Mouse (Mus musculus): ENCODE measurements around the gene Scamp3. TPM values are rescaled to one million over a fixed set of nuclear protein-coding genes. Genes with fewer than 3 reads are reported as not detected.

The Scamp3 gene
- polyA plus RNA-seq, 1 experiment from 2014 or later: 128 TPM

DNA sequence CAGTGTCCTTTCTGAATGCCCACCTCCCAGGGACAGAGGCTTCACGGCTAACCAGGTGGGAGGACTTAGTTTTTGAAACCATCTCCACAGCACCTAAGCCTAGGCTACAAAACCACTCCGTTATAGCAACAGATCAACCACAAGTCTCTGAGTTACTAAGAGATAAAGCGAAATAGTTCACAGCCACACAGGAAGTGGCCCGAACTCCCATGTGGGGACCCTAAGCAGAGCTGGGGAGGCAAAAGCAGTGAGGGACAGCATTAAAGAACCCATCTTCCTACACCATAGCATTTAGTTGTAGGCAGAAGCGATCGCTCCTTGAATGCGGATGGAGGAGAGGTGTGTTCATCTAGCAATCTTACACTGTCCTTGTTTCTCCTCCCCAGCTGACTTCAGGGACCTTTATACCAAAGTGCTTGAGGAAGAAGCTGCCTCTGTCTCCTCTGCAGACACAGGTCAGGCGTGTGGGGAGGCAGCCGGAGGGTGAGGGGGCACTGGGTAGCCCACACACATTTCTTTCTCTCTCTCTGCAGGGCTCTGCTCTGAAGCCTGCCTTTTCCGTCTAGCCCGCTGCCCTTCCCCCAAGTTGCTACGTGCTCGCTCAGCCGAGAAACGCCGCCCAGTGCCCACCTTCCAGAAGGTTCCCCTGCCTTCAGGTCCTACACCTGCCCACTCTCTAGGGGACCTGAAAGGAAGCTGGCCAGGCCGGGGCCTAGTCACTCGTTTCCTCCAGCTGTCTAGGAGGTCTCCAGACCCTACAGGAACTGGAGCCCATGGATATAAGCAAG lies 10.6 kb downstream of the Scamp3 start:
- H3K9ac ChIP-seq (replicated peaks; ENCODE audit: low read depth, low read length): no peak overlapping the region
- H3K27ac ChIP-seq (ENCODE audit: low read length): no peak overlapping the region
- no peaks in the 10 kb centered on the region for H3K36me3 ChIP-seq (ENCODE audit: control insufficient read depth, insufficient read depth)
- H3K4me3 ChIP-seq (replicated peaks; ENCODE audit: low read length): no peak overlapping the region
- H3K4me1 ChIP-seq (replicated peaks; ENCODE audit: control insufficient read depth, insufficient read depth, low read length): peaks cover 17% of the 10 kb centered on the region
- ATAC-seq: no peak
- H3K9me3 ChIP-seq (ENCODE audit: control insufficient read depth, low read length): no peaks in the 10 kb centered on the region
- H3K27me3 ChIP-seq (replicated peaks; ENCODE audit: control insufficient read depth, insufficient read depth, low read length): no peaks in the 10 kb centered on the region
- H3K4me2 ChIP-seq (ENCODE audit: low read length): no peak overlapping the region
- WGBS: 52% methylated on average over 18 of the region's 18 CpGs

GRCm38 (mm10) chr3:89188478-89188875 lies 11.2 kb downstream of the Scamp3 start:
- 54% methylated on average over 12 of the region's 12 CpGs for WGBS
- no peak overlapping the region for H3K27ac ChIP-seq (ENCODE audit: low read length)
- no peaks in the 10 kb centered on the region for H3K27me3 ChIP-seq (replicated peaks; ENCODE audit: control insufficient read depth, insufficient read depth, low read length)
- ATAC-seq: no peak
- H3K4me1 ChIP-seq (replicated peaks; ENCODE audit: control insufficient read depth, insufficient read depth, low read length): peaks cover 16% of the 10 kb centered on the region
- H3K4me2 ChIP-seq (ENCODE audit: low read length): no peak overlapping the region
- H3K9ac ChIP-seq (replicated peaks; ENCODE audit: low read depth, low read length): no peak overlapping the region
- H3K4me3 ChIP-seq (replicated peaks; ENCODE audit: low read length): no peak overlapping the region
- no peaks in the 10 kb centered on the region for H3K9me3 ChIP-seq (ENCODE audit: control insufficient read depth, low read length)
- H3K36me3 ChIP-seq (ENCODE audit: control insufficient read depth, insufficient read depth): no peaks in the 10 kb centered on the region

DNA sequence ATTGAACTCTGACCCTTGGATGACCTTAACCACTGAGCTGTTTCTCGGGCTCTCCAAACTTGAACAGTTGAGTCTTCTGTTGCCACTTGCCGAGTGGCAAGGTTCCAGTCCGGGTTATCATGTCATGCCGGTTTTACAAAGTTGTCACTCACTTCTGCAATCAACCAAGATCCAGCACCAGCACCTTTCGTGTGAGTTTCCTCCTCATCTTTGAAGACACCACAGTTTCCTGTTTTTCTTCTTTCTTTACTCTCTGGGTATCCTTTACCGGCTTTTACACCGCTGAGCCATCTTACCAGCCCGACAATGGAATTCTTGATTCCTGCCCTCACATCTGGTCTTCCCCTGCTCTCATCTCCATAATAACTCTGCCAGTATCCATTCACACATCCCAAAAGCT lies 13.2 kb downstream of the Scamp3 start:
- H3K27ac ChIP-seq (ENCODE audit: low read length): no peak overlapping the region
- no peaks in the 10 kb centered on the region for H3K27me3 ChIP-seq (replicated peaks; ENCODE audit: control insufficient read depth, insufficient read depth, low read length)
- ATAC-seq: no peak
- no peaks in the 10 kb centered on the region for H3K36me3 ChIP-seq (ENCODE audit: control insufficient read depth, insufficient read depth)
- H3K4me1 ChIP-seq (replicated peaks; ENCODE audit: control insufficient read depth, insufficient read depth, low read length): peaks cover 2% of the 10 kb centered on the region
- H3K4me3 ChIP-seq (replicated peaks; ENCODE audit: low read length): no peak overlapping the region
- H3K4me2 ChIP-seq (ENCODE audit: low read length): no peak overlapping the region
- no peaks in the 10 kb centered on the region for H3K9me3 ChIP-seq (ENCODE audit: control insufficient read depth, low read length)
- H3K9ac ChIP-seq (replicated peaks; ENCODE audit: low read depth, low read length): no peak overlapping the region
- WGBS: 93% methylated on average over 8 of the region's 8 CpGs

- Histone ChIP-seq H3K9ac (replicated peaks; ENCODE audit: low read depth, low read length) (no peak overlapping the region), H3K36me3 (ENCODE audit: control insufficient read depth, insufficient read depth) (no peaks in the 10 kb centered on the region), H3K4me3 (replicated peaks; ENCODE audit: low read length) (no peak overlapping the region), H3K4me2 (ENCODE audit: low read length) (no peak overlapping the region), H3K27ac (ENCODE audit: low read length) (no peak overlapping the region), H3K27me3 (replicated peaks; ENCODE audit: control insufficient read depth, insufficient read depth, low read length) (no peaks in the 10 kb centered on the region), H3K4me1 (replicated peaks; ENCODE audit: control insufficient read depth, insufficient read depth, low read length) (peaks cover 15% of the 10 kb centered on the region), H3K9me3 (ENCODE audit: control insufficient read depth, low read length) (no peaks in the 10 kb centered on the region)
- WGBS: 81% methylated on average over 1 of the region's 1 CpGs
- ATAC-seq: no peak
These were observed 16.1 kb downstream of the Scamp3 start for GRCm38 (mm10) chr3:89193351-89193750.

DNA sequence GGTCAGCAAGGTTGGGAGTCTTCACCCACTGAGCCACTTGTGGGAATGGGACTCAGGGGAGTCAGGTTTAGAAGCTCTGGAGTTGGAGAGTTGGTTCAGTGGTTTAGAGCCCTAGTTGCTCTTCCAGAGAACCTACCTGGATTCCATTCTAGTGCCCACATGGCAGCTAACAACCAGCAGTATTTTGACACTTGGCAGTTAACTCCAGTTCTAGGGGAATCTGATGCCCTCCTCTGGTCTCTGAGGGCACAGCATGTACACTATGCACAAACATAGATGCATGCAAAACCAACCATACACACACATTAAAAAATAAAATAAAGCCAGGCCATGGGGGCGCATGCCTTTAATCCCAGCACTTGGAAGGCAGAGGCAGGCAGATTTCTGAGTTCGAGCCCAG lies 16.6 kb downstream of the Scamp3 start:
- no peaks in the 10 kb centered on the region for H3K9me3 ChIP-seq (ENCODE audit: control insufficient read depth, low read length)
- no peak overlapping the region for H3K27ac ChIP-seq (ENCODE audit: low read length)
- no peaks in the 10 kb centered on the region for H3K27me3 ChIP-seq (replicated peaks; ENCODE audit: control insufficient read depth, insufficient read depth, low read length)
- H3K9ac ChIP-seq (replicated peaks; ENCODE audit: low read depth, low read length): no peak overlapping the region
- no peak overlapping the region for H3K4me2 ChIP-seq (ENCODE audit: low read length)
- H3K36me3 ChIP-seq (ENCODE audit: control insufficient read depth, insufficient read depth): no peaks in the 10 kb centered on the region
- 98% methylated on average over 2 of the region's 2 CpGs for WGBS
- no peak overlapping the region for H3K4me3 ChIP-seq (replicated peaks; ENCODE audit: low read length)
- peaks cover 15% of the 10 kb centered on the region for H3K4me1 ChIP-seq (replicated peaks; ENCODE audit: control insufficient read depth, insufficient read depth, low read length)
- ATAC-seq: no peak

DNA sequence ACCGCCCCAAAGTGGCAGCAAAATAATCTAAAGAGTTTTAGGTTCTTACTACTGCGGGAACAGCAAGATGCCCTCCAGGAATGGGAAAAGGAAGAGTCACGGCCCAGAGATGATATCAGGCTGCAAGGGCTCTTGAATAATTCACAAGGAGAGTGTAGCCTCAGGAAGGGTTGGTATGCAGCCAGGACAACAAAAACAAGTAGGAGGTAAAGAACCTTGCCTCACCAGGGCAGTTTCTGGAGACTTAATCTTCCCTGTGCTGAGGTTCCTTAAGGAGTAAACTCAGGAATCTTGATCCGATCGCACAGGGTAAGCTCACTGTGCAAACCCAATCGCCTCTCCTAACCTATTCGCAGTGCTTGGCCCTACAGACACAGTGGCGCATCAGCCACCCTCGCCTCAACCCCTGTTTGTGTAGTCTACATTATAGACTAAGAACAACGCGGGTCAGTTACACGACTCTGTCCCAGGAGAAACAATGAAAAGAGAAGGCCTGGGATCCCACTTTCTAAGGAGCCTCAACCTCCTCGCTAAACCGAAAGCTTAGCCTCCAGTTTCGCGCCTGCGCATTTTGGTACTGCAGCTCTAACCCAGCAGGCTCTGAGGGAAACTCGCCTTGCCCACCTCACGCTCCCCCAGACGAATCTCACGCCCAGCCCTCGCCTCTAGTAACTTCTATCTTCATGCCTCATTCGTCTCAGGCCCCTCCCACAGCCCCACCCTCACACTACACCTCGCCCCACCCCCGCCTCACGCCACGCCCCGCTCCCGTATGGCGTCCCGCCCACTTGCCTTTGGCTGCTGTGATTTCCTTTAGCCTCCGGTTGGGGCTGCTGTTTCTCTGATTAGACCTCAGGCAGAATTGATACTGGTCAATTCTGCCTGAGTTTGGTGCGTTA lies 19.0 kb downstream of the Scamp3 start:
- Histone ChIP-seq H3K36me3 (ENCODE audit: control insufficient read depth, insufficient read depth) (no peaks in the 10 kb centered on the region), H3K27me3 (replicated peaks; ENCODE audit: control insufficient read depth, insufficient read depth, low read length) (no peaks in the 10 kb centered on the region), H3K4me2 (ENCODE audit: low read length) (peak overlapping the region; percentile 81), H3K9me3 (ENCODE audit: control insufficient read depth, low read length) (no peaks in the 10 kb centered on the region), H3K4me1 (replicated peaks; ENCODE audit: control insufficient read depth, insufficient read depth, low read length) (peaks cover 15% of the 10 kb centered on the region), H3K4me3 (replicated peaks; ENCODE audit: low read length) (peak overlapping the region; percentile 44), H3K9ac (replicated peaks; ENCODE audit: low read depth, low read length) (peak overlapping the region; percentile 68), H3K27ac (ENCODE audit: low read length) (peak overlapping the region; percentile 75)
- 6% methylated on average over 33 of the region's 33 CpGs for WGBS
- peak; percentile 96 for ATAC-seq

DNA sequence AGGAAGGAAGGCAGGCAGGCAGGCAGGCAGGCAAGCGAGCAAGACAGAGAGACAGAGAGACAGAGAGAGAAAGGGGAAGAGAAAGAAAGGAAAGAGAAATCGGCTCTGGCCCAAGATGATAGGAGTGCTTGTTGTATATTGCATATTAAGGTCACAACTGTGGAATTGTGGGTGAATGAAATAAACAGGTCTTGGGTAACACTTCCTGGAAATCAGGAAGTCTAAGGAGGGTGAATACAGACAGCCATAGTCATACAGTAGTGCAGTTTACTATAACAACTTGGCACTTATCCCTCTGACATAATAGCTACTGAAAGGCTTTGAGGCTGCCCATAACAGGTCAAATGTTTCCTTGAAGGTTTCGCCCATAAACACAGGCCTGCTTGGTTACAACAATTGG lies 22.6 kb downstream of the Scamp3 start:
- H3K27me3 ChIP-seq (replicated peaks; ENCODE audit: control insufficient read depth, insufficient read depth, low read length): no peaks in the 10 kb centered on the region
- H3K27ac ChIP-seq (ENCODE audit: low read length): no peak overlapping the region
- H3K9ac ChIP-seq (replicated peaks; ENCODE audit: low read depth, low read length): no peak overlapping the region
- H3K4me1 ChIP-seq (replicated peaks; ENCODE audit: control insufficient read depth, insufficient read depth, low read length): peaks cover 19% of the 10 kb centered on the region
- H3K9me3 ChIP-seq (ENCODE audit: control insufficient read depth, low read length): no peaks in the 10 kb centered on the region
- no peaks in the 10 kb centered on the region for H3K36me3 ChIP-seq (ENCODE audit: control insufficient read depth, insufficient read depth)
- no peak overlapping the region for H3K4me2 ChIP-seq (ENCODE audit: low read length)
- WGBS: 91% methylated on average over 3 of the region's 3 CpGs
- H3K4me3 ChIP-seq (replicated peaks; ENCODE audit: low read length): no peak overlapping the region
- ATAC-seq: no peak

DNA sequence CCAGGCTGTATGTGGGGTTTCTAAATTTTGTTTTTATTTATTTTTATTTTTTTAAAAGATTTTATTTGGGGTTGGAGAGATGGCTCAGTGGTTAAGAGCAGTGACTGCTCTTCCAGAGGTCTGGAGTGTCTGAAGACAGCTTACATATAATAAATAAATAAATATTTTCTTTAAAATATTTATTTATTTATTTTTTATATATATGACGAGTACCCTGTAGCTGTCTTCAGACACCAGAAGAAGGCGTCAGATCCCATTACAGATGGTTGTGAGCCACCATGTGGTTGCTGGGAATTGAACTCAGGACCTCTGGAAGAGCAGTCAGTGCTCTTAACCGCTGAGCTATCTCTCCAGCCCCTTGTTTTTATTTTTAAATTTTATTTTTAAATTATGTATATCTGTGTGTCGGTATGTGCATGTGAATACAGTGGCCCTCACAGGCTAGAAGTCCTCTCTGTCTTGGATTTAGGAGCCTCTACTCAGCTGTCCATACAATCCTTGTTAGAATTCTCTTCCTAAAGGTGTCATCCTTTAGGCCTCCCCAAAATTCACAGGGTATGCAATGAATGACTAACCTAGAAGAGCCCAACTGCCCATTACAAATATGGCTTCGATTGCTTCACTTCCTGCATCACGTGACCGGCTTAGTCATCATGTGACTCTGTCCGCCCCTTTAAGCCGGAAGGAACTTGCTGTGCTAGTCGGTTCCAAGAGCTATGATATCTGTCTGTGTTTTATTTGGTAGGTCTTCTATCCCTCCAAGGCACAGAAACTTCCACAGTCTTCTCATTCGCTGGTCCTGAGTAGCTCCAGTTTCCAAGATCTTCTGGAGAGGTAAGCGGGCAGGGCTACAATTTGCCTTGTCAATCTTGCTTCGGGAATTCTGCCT lies 25.2 kb downstream of the Scamp3 start, which contains the start of gene Gba:
Gba (plus strand) TSS at position 676 of the 889 bp plus-strand sequence.
- peak within 1 kb of the TSS; percentile 60 for H3K4me2 ChIP-seq (ENCODE audit: low read length)
- H3K36me3 ChIP-seq (ENCODE audit: control insufficient read depth, insufficient read depth): peaks cover 2% of the 10 kb centered on the region; the same call in 1 of the 2 replicates
- 25% methylated on average over 13 of the region's 13 CpGs for WGBS
- H3K4me1 ChIP-seq (replicated peaks; ENCODE audit: control insufficient read depth, insufficient read depth, low read length): peaks cover 5% of the 10 kb centered on the region
- peak within 1 kb of the TSS; percentile 62 for H3K4me3 ChIP-seq (replicated peaks; ENCODE audit: low read length)
- peak; percentile 93 for ATAC-seq
- no peaks in the 10 kb centered on the region for H3K27me3 ChIP-seq (replicated peaks; ENCODE audit: control insufficient read depth, insufficient read depth, low read length)
- H3K27ac ChIP-seq (ENCODE audit: low read length): no peak within 1 kb of the TSS
- H3K9ac ChIP-seq (replicated peaks; ENCODE audit: low read depth, low read length): peak within 1 kb of the TSS; percentile 52
- H3K9me3 ChIP-seq (ENCODE audit: control insufficient read depth, low read length): no peaks in the 10 kb centered on the region

Data from forebrain, embryonic 16.5 days (tissue).